Mouse (Mus musculus) forebrain, embryonic 13.5 days (tissue): ENCODE results near the gene Whamm. TPM values are rescaled to one million over a fixed set of nuclear protein-coding genes. Genes with fewer than 3 reads are reported as not detected.

Source experiments
- microRNA counts: library from miRNA; unstranded; fragments of <30 nt; microRNA quantifications from one replicate; lab custom pipeline; 2016
- polyA plus RNA-seq: library from polyadenylated mRNA; unstranded; fragments of >200 nt; fragmentation: Nextera tagmentation; extraction: Ambion mirVana; gene quantifications from 2 replicates; pipeline ENCODE4 v1.2.1, GENCODE M21; 2015

Gene Whamm
- polyA plus RNA-seq, 1 experiment from 2014 or later, result 4.5 TPM

MicroRNAs within 50 kb of the gene (microRNA counts, 519-probe panel; counts per million panel counts)
- microRNA mmu-miR-1839-3p (lab: Ali Mortazavi, UCI), result 177 counts per million, percentile 53 among the panel's probes with 10 or more counts
- microRNA mmu-miR-1839-5p (lab: Ali Mortazavi, UCI), result 3,556 counts per million, percentile 73 among the panel's probes with 10 or more counts

Other genes starting within 250 kb of the Whamm start
- 1,016 and 1,034 TPM in 2 replicates for gene Rps17, start 226.0 kb upstream of the Whamm start, polyA plus RNA-seq
- 0.87 and 1.0 TPM in 2 replicates for gene Cpeb1, start 115.8 kb upstream of the Whamm start, polyA plus RNA-seq
- gene Ap3b2, start 77.3 kb upstream of the Whamm start, polyA plus RNA-seq, result 71.6 and 80.6 TPM in 2 replicates
- not detected in 2 replicates for gene BC048679, start 73.0 kb upstream of the Whamm start, polyA plus RNA-seq
- gene Fsd2, start 4.3 kb upstream of the Whamm start, polyA plus RNA-seq, result 0.10 TPM in 2 replicates
- 25.7 and 27.8 TPM in 2 replicates for gene Homer2, start 136.3 kb downstream of the Whamm start, polyA plus RNA-seq
- gene Ramac, start 191.7 kb downstream of the Whamm start, polyA plus RNA-seq, result 154 and 158 TPM in 2 replicates
- 47.8 and 49.8 TPM in 2 replicates for gene 3110040N11Rik, start 218.2 kb downstream of the Whamm start, polyA plus RNA-seq